Mouse (Mus musculus) lung, postnatal 0 days (tissue): ENCODE measurements around the gene Nadsyn1.

Experiments
- CTCF ChIP-seq: IDR thresholded peaks from 2 replicates; pipeline ENCODE4 v1.5.1; 2016; ENCODE audit warnings: antibody characterized with exemption, mild to moderate bottlenecking
- EP300 ChIP-seq: IDR thresholded peaks from 2 replicates; pipeline ENCODE4 v1.6.1; 2016; ENCODE audit warnings: antibody characterized with exemption, mild to moderate bottlenecking, control low read depth

- TF ChIP-seq CTCF (no peak), EP300 (no peak)
Measured at GRCm38 (mm10) chr7:143777375-143777774, 45.3 kb downstream of the Nadsyn1 start.
